Mouse (Mus musculus): Measurements from ENCODE around the gene Cdc26. TPM values are rescaled to one million over a fixed set of nuclear protein-coding genes. Genes with fewer than 3 reads are reported as not detected.

The Cdc26 gene
- polyA plus RNA-seq, 1 experiment from 2014 or later: 148 TPM

- no peaks in the 10 kb centered on the region for H3K9me3 ChIP-seq (ENCODE audit: control insufficient read depth, low read length)
- H3K4me2 ChIP-seq (ENCODE audit: low read depth, low read length): no peak overlapping the region
- peaks cover 18% of the 10 kb centered on the region for H3K36me3 ChIP-seq (ENCODE audit: control insufficient read depth, insufficient read depth, low read length)
- H3K9ac ChIP-seq (ENCODE audit: low read length): no peak overlapping the region
- WGBS: 87% methylated on average over 1 of the region's 1 CpGs
- ATAC-seq (ENCODE audit: low read depth): no peak
- peaks cover 13% of the 10 kb centered on the region for H3K4me1 ChIP-seq (replicated peaks; ENCODE audit: control insufficient read depth, insufficient read depth, low read length)
- no peaks in the 10 kb centered on the region for H3K27me3 ChIP-seq (ENCODE audit: control insufficient read depth, insufficient read depth, low read depth, low read length)
- no peak overlapping the region for H3K4me3 ChIP-seq (ENCODE audit: low read length)
- H3K27ac ChIP-seq (ENCODE audit: low read length): no peak overlapping the region
These were observed 64.4 kb downstream of the Cdc26 start for GRCm38 (mm10) chr4:62344000-62344399.

GRCm38 (mm10) chr4:62338536-62338935 is 69.9 kb downstream of the Cdc26 start:
- Histone ChIP-seq H3K4me1 (replicated peaks; ENCODE audit: control insufficient read depth, insufficient read depth, low read length) (no peaks in the 10 kb centered on the region), H3K9ac (ENCODE audit: low read length) (no peak overlapping the region), H3K9me3 (ENCODE audit: control insufficient read depth, low read length) (no peaks in the 10 kb centered on the region), H3K4me3 (ENCODE audit: low read length) (no peak overlapping the region), H3K36me3 (ENCODE audit: control insufficient read depth, insufficient read depth, low read length) (peaks cover 8% of the 10 kb centered on the region; the same call in 1 of the 2 replicates), H3K4me2 (ENCODE audit: low read depth, low read length) (no peak overlapping the region), H3K27me3 (ENCODE audit: control insufficient read depth, insufficient read depth, low read depth, low read length) (no peaks in the 10 kb centered on the region), H3K27ac (ENCODE audit: low read length) (no peak overlapping the region)
- 84% methylated on average over 5 of the region's 5 CpGs for WGBS
- no peak for ATAC-seq (ENCODE audit: low read depth)

Other genes starting within 250 kb of the Cdc26 start
- 9.5 and 10.5 TPM in 2 replicates for gene Zfp37, start 177.6 kb downstream of the Cdc26 start, polyA plus RNA-seq (2015; fragmentation: Nextera tagmentation; extraction: Ambion mirVana)
- gene Slc31a2, start 146.1 kb downstream of the Cdc26 start, polyA plus RNA-seq (2015; fragmentation: Nextera tagmentation; extraction: Ambion mirVana): 21.2 and 21.4 TPM in 2 replicates
- 26.1 and 27.1 TPM in 2 replicates for gene Fkbp15, start 48.1 kb downstream of the Cdc26 start, polyA plus RNA-seq (2015; fragmentation: Nextera tagmentation; extraction: Ambion mirVana)
- gene Slc31a1, start 47.9 kb downstream of the Cdc26 start, polyA plus RNA-seq (2015; fragmentation: Nextera tagmentation; extraction: Ambion mirVana): 51.2 and 51.9 TPM in 2 replicates
- gene Prpf4, start 155 bp upstream of the Cdc26 start, polyA plus RNA-seq (2015; fragmentation: Nextera tagmentation; extraction: Ambion mirVana): 20.7 and 21.4 TPM in 2 replicates
- gene Rnf183, start 26.6 kb upstream of the Cdc26 start, polyA plus RNA-seq (2015; fragmentation: Nextera tagmentation; extraction: Ambion mirVana): 0.14 TPM in 1 of 2 replicates, not detected in the other
- gene Wdr31, start 62.3 kb upstream of the Cdc26 start, polyA plus RNA-seq (2015; fragmentation: Nextera tagmentation; extraction: Ambion mirVana): 12.4 and 13.3 TPM in 2 replicates
- gene Bspry, start 71.4 kb upstream of the Cdc26 start, polyA plus RNA-seq (2015; fragmentation: Nextera tagmentation; extraction: Ambion mirVana): 47.9 and 59.2 TPM in 2 replicates
- gene Hdhd3, start 94.8 kb upstream of the Cdc26 start, polyA plus RNA-seq (2015; fragmentation: Nextera tagmentation; extraction: Ambion mirVana): 19.1 and 20.9 TPM in 2 replicates
- gene Alad, start 111.3 kb upstream of the Cdc26 start, polyA plus RNA-seq (2015; fragmentation: Nextera tagmentation; extraction: Ambion mirVana): 141 and 168 TPM in 2 replicates
- gene Pole3, start 116.4 kb upstream of the Cdc26 start, polyA plus RNA-seq (2015; fragmentation: Nextera tagmentation; extraction: Ambion mirVana): 79.9 and 83.8 TPM in 2 replicates
- 0.40 and 0.54 TPM in 2 replicates for gene 4933430I17Rik, start 116.7 kb upstream of the Cdc26 start, polyA plus RNA-seq (2015; fragmentation: Nextera tagmentation; extraction: Ambion mirVana)
- gene Rgs3, start 151.2 kb upstream of the Cdc26 start, polyA plus RNA-seq (2015; fragmentation: Nextera tagmentation; extraction: Ambion mirVana): 57.4 and 66.1 TPM in 2 replicates